Mouse (Mus musculus): ENCODE data around the gene Elovl6. TPM values are rescaled to one million over a fixed set of nuclear protein-coding genes. Genes with fewer than 3 reads are reported as not detected.

Elovl6 gene
- polyA plus RNA-seq, 1 experiment: 3.1 TPM

GRCm38 (mm10) chr3:129571642-129572041, 39.5 kb downstream of the Elovl6 start:
- TF ChIP-seq POLR2A (IDR thresholded peaks at IDR 0.05; ENCODE audit: low read depth, low read length): no peak
- TF ChIP-seq CTCF (IDR thresholded peaks at IDR 0.05; ENCODE audit: extremely low read depth, insufficient read depth, insufficient read length, insufficient replicate concordance): no peak
- H3K4me1 ChIP-seq (ENCODE audit: control insufficient read depth, insufficient read depth, insufficient read length): peaks cover 3% of the 10 kb centered on the region; the same call in 1 of the 2 replicates
- no peaks in the 10 kb centered on the region for H3K27me3 ChIP-seq (ENCODE audit: control insufficient read depth, insufficient read depth, low read length)
- H3K36me3 ChIP-seq (ENCODE audit: control insufficient read depth, insufficient read depth, low read length): no peaks in the 10 kb centered on the region; the same call in 1 of the 2 replicates
- no peak overlapping the region for H3K27ac ChIP-seq (ENCODE audit: insufficient read depth, low read length)
- H3K4me3 ChIP-seq (ENCODE audit: extremely low read depth, insufficient read depth, insufficient read length): no peak overlapping the region
- 90% methylated on average over 5 of the region's 5 CpGs for WGBS
- no peak for DNase-seq (ENCODE audit: low read depth in 1 of 2, low spot score in 2 of 2)

GRCm38 (mm10) chr3:129572959-129573358, 40.8 kb downstream of the Elovl6 start:
- Histone ChIP-seq H3K27me3 (ENCODE audit: control insufficient read depth, insufficient read depth, low read length) (no peaks in the 10 kb centered on the region), H3K36me3 (ENCODE audit: control insufficient read depth, insufficient read depth, low read length) (no peaks in the 10 kb centered on the region; the same call in 1 of the 2 replicates), H3K4me3 (ENCODE audit: extremely low read depth, insufficient read depth, insufficient read length) (no peak overlapping the region), H3K27ac (ENCODE audit: insufficient read depth, low read length) (no peak overlapping the region), H3K4me1 (ENCODE audit: control insufficient read depth, insufficient read depth, insufficient read length) (peaks cover 3% of the 10 kb centered on the region; the same call in 1 of the 2 replicates)
- no peak for DNase-seq (ENCODE audit: low read depth in 1 of 2, low spot score in 2 of 2)
- WGBS: 87% methylated on average over 4 of the region's 4 CpGs
- no peak for TF ChIP-seq POLR2A (IDR thresholded peaks at IDR 0.05; ENCODE audit: low read depth, low read length)

GRCm38 (mm10) chr3:129573609-129574008, 41.5 kb downstream of the Elovl6 start:
- TF ChIP-seq CTCF (IDR thresholded peaks at IDR 0.05; ENCODE audit: extremely low read depth, insufficient read depth, insufficient read length, insufficient replicate concordance) (no peak), POLR2A (IDR thresholded peaks at IDR 0.05; ENCODE audit: low read depth, low read length) (no peak)
- H3K27me3 ChIP-seq (ENCODE audit: control insufficient read depth, insufficient read depth, low read length): no peaks in the 10 kb centered on the region
- DNase-seq (ENCODE audit: low read depth in 1 of 2, low spot score in 2 of 2): no peak
- no peak overlapping the region for H3K4me3 ChIP-seq (ENCODE audit: extremely low read depth, insufficient read depth, insufficient read length)
- peaks cover 3% of the 10 kb centered on the region; the same call in 1 of the 2 replicates for H3K4me1 ChIP-seq (ENCODE audit: control insufficient read depth, insufficient read depth, insufficient read length)
- WGBS: 71% methylated on average over 4 of the region's 4 CpGs
- H3K27ac ChIP-seq (ENCODE audit: insufficient read depth, low read length): no peak overlapping the region
- no peaks in the 10 kb centered on the region; the same call in 1 of the 2 replicates for H3K36me3 ChIP-seq (ENCODE audit: control insufficient read depth, insufficient read depth, low read length)

GRCm38 (mm10) chr3:129575086-129575485, 42.9 kb downstream of the Elovl6 start:
- no peak for TF ChIP-seq POLR2A (IDR thresholded peaks at IDR 0.05; ENCODE audit: low read depth, low read length)
- TF ChIP-seq CTCF (IDR thresholded peaks at IDR 0.05; ENCODE audit: extremely low read depth, insufficient read depth, insufficient read length, insufficient replicate concordance): no peak
- no peaks in the 10 kb centered on the region; the same call in 1 of the 2 replicates for H3K36me3 ChIP-seq (ENCODE audit: control insufficient read depth, insufficient read depth, low read length)
- WGBS: 95% methylated on average over 4 of the region's 4 CpGs

GRCm38 (mm10) chr3:129576522-129576921, 44.4 kb downstream of the Elovl6 start:
- H3K36me3 ChIP-seq (ENCODE audit: control insufficient read depth, insufficient read depth, low read length): no peaks in the 10 kb centered on the region; the same call in 1 of the 2 replicates
- no peaks in the 10 kb centered on the region for H3K27me3 ChIP-seq (ENCODE audit: control insufficient read depth, insufficient read depth, low read length)
- no peak for DNase-seq (ENCODE audit: low read depth in 1 of 2, low spot score in 2 of 2)
- no peak overlapping the region for H3K4me3 ChIP-seq (ENCODE audit: extremely low read depth, insufficient read depth, insufficient read length)
- WGBS: 94% methylated on average over 6 of the region's 6 CpGs
- no peak for TF ChIP-seq POLR2A (IDR thresholded peaks at IDR 0.05; ENCODE audit: low read depth, low read length)
- TF ChIP-seq CTCF (IDR thresholded peaks at IDR 0.05; ENCODE audit: extremely low read depth, insufficient read depth, insufficient read length, insufficient replicate concordance): no peak
- peaks cover 3% of the 10 kb centered on the region; the same call in 1 of the 2 replicates for H3K4me1 ChIP-seq (ENCODE audit: control insufficient read depth, insufficient read depth, insufficient read length)
- H3K27ac ChIP-seq (ENCODE audit: insufficient read depth, low read length): no peak overlapping the region

More at GRCm38 (mm10) chr3:129575086-129575485, 42.9 kb downstream of the Elovl6 start:
- Histone ChIP-seq H3K27me3 (ENCODE audit: control insufficient read depth, insufficient read depth, low read length) (no peaks in the 10 kb centered on the region), H3K4me3 (ENCODE audit: extremely low read depth, insufficient read depth, insufficient read length) (no peak overlapping the region), H3K4me1 (ENCODE audit: control insufficient read depth, insufficient read depth, insufficient read length) (peaks cover 3% of the 10 kb centered on the region; the same call in 1 of the 2 replicates), H3K27ac (ENCODE audit: insufficient read depth, low read length) (no peak overlapping the region)
- DNase-seq (ENCODE audit: low read depth in 1 of 2, low spot score in 2 of 2): no peak

GRCm38 (mm10) chr3:129578741-129579475, 46.8 kb downstream of the Elovl6 start:
- no peak for DNase-seq (ENCODE audit: low read depth in 1 of 2, low spot score in 2 of 2)
- Histone ChIP-seq H3K36me3 (ENCODE audit: control insufficient read depth, insufficient read depth, low read length) (no peaks in the 10 kb centered on the region; the same call in 1 of the 2 replicates), H3K27me3 (ENCODE audit: control insufficient read depth, insufficient read depth, low read length) (no peaks in the 10 kb centered on the region), H3K4me3 (ENCODE audit: extremely low read depth, insufficient read depth, insufficient read length) (no peak overlapping the region), H3K4me1 (ENCODE audit: control insufficient read depth, insufficient read depth, insufficient read length) (no peaks in the 10 kb centered on the region), H3K27ac (ENCODE audit: insufficient read depth, low read length) (no peak overlapping the region)
- WGBS: 91% methylated on average over 11 of the region's 11 CpGs
- TF ChIP-seq POLR2A (IDR thresholded peaks at IDR 0.05; ENCODE audit: low read depth, low read length) (no peak), CTCF (IDR thresholded peaks at IDR 0.05; ENCODE audit: extremely low read depth, insufficient read depth, insufficient read length, insufficient replicate concordance) (no peak)

GRCm38 (mm10) chr3:129581024-129581423, 48.9 kb downstream of the Elovl6 start:
- H3K27ac ChIP-seq (ENCODE audit: insufficient read depth, low read length): no peak overlapping the region
- H3K36me3 ChIP-seq (ENCODE audit: control insufficient read depth, insufficient read depth, low read length): no peaks in the 10 kb centered on the region; the same call in 1 of the 2 replicates
- no peaks in the 10 kb centered on the region for H3K4me1 ChIP-seq (ENCODE audit: control insufficient read depth, insufficient read depth, insufficient read length)
- no peak overlapping the region for H3K4me3 ChIP-seq (ENCODE audit: extremely low read depth, insufficient read depth, insufficient read length)
- TF ChIP-seq POLR2A (IDR thresholded peaks at IDR 0.05; ENCODE audit: low read depth, low read length): no peak
- TF ChIP-seq CTCF (IDR thresholded peaks at IDR 0.05; ENCODE audit: extremely low read depth, insufficient read depth, insufficient read length, insufficient replicate concordance): no peak
- H3K27me3 ChIP-seq (ENCODE audit: control insufficient read depth, insufficient read depth, low read length): no peaks in the 10 kb centered on the region
- 85% methylated on average over 3 of the region's 3 CpGs for WGBS
- no peak for DNase-seq (ENCODE audit: low read depth in 1 of 2, low spot score in 2 of 2)
